Mouse (Mus musculus): ENCODE data around the gene Sltm.

The Sltm gene

DNA sequence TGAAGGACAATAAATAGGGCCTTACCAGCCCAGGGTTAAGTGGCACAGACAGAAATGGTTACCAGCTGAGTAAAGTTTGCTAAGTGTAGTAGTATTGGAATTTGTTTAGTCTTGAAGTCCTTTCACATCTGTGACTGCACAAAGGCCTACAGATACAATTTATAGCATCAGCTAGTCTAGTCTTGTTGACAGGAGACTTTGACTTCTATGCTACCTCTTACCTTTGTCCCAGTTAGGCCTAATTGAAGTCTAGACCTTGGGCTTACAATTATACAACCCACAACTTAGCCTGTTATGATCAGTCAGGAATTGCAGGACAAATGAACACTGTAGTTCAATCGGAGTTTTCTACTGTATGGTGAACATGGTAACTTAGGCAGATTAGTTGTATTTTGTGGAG is 9.0 kb downstream of the Sltm start:
- CTCF ChIA-PET: no interaction called here

DNA sequence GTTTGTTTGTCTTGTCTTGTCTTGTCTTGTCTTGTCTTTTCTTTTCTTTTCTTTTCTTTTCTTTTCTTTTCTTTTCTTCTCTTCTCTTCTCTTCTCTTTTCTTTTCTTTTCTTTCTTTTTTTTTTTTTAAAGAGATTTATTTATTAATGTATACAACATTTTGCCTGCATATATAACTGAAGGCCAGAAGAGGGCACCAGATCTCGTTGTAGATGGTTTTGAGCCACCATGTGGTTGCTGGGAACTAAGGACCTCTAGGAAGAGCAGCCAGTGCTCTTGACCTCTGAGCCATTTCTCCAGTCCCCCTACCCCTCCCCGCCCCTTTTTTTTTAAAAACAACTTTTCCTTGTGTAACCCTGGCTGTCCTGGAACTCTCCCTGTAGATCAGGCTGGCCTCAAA is 9.7 kb downstream of the Sltm start:
- CTCF ChIA-PET: interaction anchor here (0.7 kb wide), 1 partner anchor 54 kb away, joined by 4 read pairs; no protein-coding TSS in a partner anchor

- CTCF ChIA-PET: no interaction called here
Measured at GRCm38 (mm10) chr9:70555431-70555830, 12.9 kb downstream of the Sltm start.

GRCm38 (mm10) chr9:70556796-70557195 is 14.2 kb downstream of the Sltm start:
- CTCF ChIA-PET: no interaction called here

GRCm38 (mm10) chr9:70562825-70563224 is 20.3 kb downstream of the Sltm start:
- CTCF ChIA-PET: no interaction called here

GRCm38 (mm10) chr9:70567651-70568050 is 25.1 kb downstream of the Sltm start:
- CTCF ChIA-PET: no interaction called here

- CTCF ChIA-PET: no interaction called here
Measured at GRCm38 (mm10) chr9:70570351-70570750, 27.8 kb downstream of the Sltm start.

DNA sequence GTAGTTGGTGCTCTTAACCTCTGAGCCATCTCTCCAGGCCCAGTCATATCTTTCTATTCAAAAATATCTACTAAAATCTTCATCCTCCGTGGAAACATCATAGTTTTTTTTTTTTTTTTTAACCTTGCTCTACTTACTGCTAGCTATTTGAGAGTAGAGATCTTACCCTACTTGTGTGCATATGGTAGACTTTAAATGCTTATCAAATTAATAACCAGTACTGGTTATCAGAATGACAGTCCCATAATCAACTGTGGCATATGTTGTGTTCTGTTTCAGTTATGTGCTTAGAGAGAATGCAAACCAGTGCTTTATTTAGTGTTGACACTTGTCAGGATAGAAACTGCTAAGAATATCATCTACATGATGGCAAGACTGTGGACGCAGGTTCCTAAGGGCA is 35.6 kb downstream of the Sltm start:
- CTCF ChIA-PET: no interaction called here

GRCm38 (mm10) chr9:70580956-70581355 is 38.4 kb downstream of the Sltm start:
- CTCF ChIA-PET: no interaction called here

- CTCF ChIA-PET: no interaction called here
Measured at GRCm38 (mm10) chr9:70584641-70585040, 42.1 kb downstream of the Sltm start.

DNA sequence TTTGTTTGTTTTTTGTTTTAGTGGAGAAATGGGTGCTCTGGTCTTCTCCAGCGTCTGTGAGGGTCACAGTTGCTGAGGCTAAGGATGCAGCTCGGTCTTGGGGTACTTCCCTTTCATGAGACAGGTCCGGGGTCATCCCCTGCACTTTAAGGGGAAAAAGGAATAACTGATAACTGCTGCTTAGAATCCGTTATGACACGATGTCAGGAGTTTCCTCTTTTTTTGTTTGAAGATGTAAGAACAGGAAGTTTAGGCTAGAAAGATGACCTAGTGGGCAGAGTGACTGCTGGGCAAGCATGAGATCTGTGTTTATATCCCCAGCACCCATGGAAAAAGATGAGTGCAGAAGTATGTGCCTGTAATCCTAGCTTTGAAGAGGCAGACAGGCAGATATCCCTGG is 42.6 kb downstream of the Sltm start:
- CTCF ChIA-PET: interaction anchor here (0.6 kb wide), 1 partner anchor 494 kb away, joined by 4 read pairs; no protein-coding TSS in a partner anchor

DNA sequence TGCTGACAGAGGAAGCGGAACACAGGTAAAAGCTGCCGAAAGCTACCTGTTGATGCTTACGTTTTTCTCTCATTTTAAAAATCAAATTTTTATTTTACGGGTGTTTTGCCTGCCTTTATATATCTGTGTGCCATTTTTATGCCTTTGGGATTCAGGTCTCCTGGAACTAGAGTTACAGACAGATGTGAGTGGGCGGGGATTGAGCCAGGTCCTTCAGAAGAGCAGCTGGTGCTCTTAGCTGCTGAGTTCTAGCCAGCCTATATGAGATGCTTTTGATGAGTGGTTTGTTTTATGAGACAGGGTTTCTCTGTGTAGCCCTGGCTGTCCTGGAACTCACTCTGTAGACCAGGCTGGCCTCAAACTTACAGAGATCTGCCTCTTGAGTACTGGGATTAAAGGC is 44.6 kb downstream of the Sltm start:
- CTCF ChIA-PET: no interaction called here

DNA sequence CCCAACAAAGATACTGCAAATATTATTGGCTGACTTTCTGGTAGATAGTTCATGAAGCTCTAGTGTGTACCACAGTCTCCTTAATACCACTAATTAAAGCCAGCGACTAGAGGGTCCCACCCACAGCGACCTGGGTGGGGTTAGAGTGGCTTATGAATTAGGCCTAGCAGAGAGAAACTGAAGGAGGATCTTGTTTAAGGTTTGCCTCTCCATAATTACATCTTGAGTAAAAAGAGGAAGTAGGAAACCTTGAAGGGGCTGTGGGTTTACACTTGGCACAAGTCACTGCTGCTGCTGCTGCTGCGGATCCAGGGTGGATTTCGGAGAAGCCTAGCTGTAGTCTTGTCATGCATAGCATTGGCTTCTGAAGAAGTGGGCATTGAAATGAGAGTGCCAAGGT is 48.2 kb downstream of the Sltm start:
- CTCF ChIA-PET: no interaction called here

- CTCF ChIA-PET: no interaction called here
Measured at GRCm38 (mm10) chr9:70591486-70591885, 48.9 kb downstream of the Sltm start.

GRCm38 (mm10) chr9:70598271-70598670 is 55.7 kb downstream of the Sltm start:
- CTCF ChIA-PET: interaction anchor here (0.6 kb wide), 1 partner anchor 8 kb away, joined by 3 read pairs; no protein-coding TSS in a partner anchor

DNA sequence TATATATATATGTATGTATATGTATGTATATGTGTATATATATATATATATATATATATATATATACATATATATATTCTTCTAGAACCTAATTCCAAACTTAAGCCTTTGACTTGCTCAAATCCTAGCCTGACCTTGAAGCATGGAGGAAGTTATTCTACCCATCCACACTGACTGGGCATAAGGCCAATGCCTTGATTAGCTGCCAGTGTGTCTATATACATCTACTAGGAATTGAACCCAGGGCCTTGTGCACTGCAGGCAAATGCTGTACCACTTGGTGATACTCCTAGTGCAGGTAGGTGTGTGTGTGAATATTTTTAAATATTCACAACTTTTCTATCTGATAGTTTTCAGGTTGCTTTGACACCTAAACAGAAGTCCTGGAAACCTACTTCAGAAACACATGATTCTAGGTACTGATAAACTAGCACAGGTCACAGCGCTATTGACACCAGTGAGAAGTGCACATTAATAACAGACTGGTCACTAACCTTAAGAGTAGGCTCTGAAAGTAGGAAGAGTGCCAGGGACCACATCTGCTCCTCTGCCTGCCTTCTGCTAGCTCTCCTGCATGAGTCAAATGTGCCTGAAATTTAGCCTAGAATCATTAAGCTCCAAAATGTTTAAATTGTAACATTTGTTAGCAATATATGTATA is 59.8 kb downstream of the Sltm start:
- CTCF ChIA-PET: interaction anchor here (0.6 kb wide), 1 partner anchor 166 kb away, joined by 3 read pairs; no protein-coding TSS in a partner anchor

DNA sequence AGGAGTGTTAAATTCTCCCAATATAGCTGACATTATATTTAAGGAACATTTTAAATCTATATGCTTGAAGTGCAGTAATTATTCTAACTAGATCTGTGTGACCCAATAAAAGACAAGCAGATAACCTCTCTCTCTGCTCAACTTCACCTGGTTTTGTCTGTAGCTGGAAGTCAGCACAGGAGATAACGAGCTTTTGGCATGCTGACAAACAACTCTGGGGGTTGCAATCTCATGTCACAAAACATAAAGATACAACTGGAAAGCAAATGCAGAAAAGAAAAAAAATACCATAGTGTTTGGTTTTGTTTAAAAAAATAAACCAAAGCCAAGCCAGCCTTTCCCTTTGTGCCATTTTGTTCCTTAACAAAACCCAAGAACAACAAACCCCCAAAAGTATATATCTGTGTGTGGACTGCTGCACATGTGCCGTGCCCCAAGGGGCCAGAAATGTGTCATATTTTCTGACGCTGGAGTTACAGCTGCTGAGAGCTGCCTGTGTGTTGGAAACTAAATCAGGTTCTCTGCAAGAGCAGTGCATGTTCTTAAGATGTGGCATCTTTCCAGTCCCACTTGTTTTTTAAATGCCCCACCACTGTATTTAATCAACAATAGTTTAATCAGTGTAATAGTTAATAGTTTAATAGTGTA is 68.6 kb downstream of the Sltm start:
- CTCF ChIA-PET: no interaction called here

DNA sequence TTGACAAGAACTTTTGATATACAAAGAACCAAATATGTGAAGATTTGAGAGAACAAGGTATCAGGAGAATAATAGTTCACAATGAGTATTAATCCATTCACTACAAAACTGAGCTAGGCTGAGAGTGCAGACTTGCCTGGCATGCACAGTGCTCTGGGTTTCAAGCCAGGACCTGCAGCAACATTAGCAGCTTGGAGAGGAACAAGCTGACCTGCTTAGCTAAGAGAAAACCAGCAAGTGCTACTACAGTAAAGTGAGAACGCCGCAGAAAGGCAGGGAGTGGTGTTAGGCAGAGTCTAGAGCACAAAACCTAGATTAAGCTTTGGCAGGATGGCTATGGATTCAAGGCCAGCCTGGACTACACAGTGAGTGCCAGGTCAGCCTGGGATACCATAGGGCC is 87.2 kb downstream of the Sltm start:
- CTCF ChIA-PET: no interaction called here

GRCm38 (mm10) chr9:70631665-70632064 is 89.1 kb downstream of the Sltm start:
- CTCF ChIA-PET: interaction anchor here (0.8 kb wide), 1 partner anchor 130 kb away, joined by 5 read pairs; no protein-coding TSS in a partner anchor

GRCm38 (mm10) chr9:70636748-70637147 is 94.2 kb downstream of the Sltm start:
- CTCF ChIA-PET: no interaction called here
